Mouse (Mus musculus) cerebellum, postnatal 36 days (tissue): Measurements from ENCODE around the gene Tmem260.
"Not testable (repeated sequence)": the region's sequence is repeated elsewhere in the genome, so short reads cannot be mapped to it uniquely, and the experiment has no call there.

Experiments
- DNase-seq, 2 experiments: peaks; one replicate each; pipeline ENCODE4 v3.0.0; 2021 to 2022; ENCODE audit warnings: mixed read lengths in 2 of 2

Gene Tmem260

GRCm38 (mm10) chr14:48445984-48446683 lies at the start of gene Tmem260:
Tmem260 (plus strand) TSS chr14:48446124.
- DNase-seq: peak; percentile 93 to 96

- no peak for DNase-seq
These were observed 39.8 kb upstream of the Tmem260 start for GRCm38 (mm10) chr14:48406086-48406485.

GRCm38 (mm10) chr14:48417064-48417463 lies 28.9 kb upstream of the Tmem260 start:
- no peak for DNase-seq

- no peak for DNase-seq
These were observed 27.7 kb upstream of the Tmem260 start for GRCm38 (mm10) chr14:48418264-48418663.

- no peak for DNase-seq
These were observed 27.3 kb upstream of the Tmem260 start for GRCm38 (mm10) chr14:48418672-48419071.

GRCm38 (mm10) chr14:48421476-48421875 lies 24.4 kb upstream of the Tmem260 start:
- no peak for DNase-seq

- no peak for DNase-seq
These were observed 23.9 kb upstream of the Tmem260 start for GRCm38 (mm10) chr14:48421996-48422395.

- no peak for DNase-seq
These were observed 23.5 kb upstream of the Tmem260 start for GRCm38 (mm10) chr14:48422436-48422835.

GRCm38 (mm10) chr14:48422901-48423300 lies 23.0 kb upstream of the Tmem260 start:
- no peak for DNase-seq

- no peak for DNase-seq
These were observed 13.9 kb upstream of the Tmem260 start for GRCm38 (mm10) chr14:48431978-48432377.

- no peak for DNase-seq
These were observed 2.1 kb upstream of the Tmem260 start for GRCm38 (mm10) chr14:48443796-48444195.

- DNase-seq: no peak
These were observed 6.1 kb downstream of the Tmem260 start for GRCm38 (mm10) chr14:48451966-48452407.

GRCm38 (mm10) chr14:48453411-48453810 lies 7.5 kb downstream of the Tmem260 start:
- no peak for DNase-seq

GRCm38 (mm10) chr14:48456305-48457092 lies 10.6 kb downstream of the Tmem260 start:
- DNase-seq: no peak

- no peak for DNase-seq
These were observed 11.5 kb downstream of the Tmem260 start for GRCm38 (mm10) chr14:48457288-48457938.

GRCm38 (mm10) chr14:48458901-48459300 lies 13.0 kb downstream of the Tmem260 start:
- DNase-seq: no peak

GRCm38 (mm10) chr14:48468339-48468738 lies 22.4 kb downstream of the Tmem260 start:
- DNase-seq: no peak

- DNase-seq: no peak
These were observed 25.0 kb downstream of the Tmem260 start for GRCm38 (mm10) chr14:48470742-48471487.

GRCm38 (mm10) chr14:48472179-48472578 lies 26.3 kb downstream of the Tmem260 start:
- DNase-seq: no peak

- no peak for DNase-seq
These were observed 29.4 kb downstream of the Tmem260 start for GRCm38 (mm10) chr14:48475370-48475769.

GRCm38 (mm10) chr14:48475834-48476233 lies 29.9 kb downstream of the Tmem260 start:
- not testable (repeated sequence) for DNase-seq

- no peak for DNase-seq
These were observed 30.4 kb downstream of the Tmem260 start for GRCm38 (mm10) chr14:48476278-48476677.

GRCm38 (mm10) chr14:48481591-48481990 lies 35.7 kb downstream of the Tmem260 start:
- no peak for DNase-seq
